Mouse (Mus musculus): ENCODE data around the gene Pwwp2b. TPM values are rescaled to one million over a fixed set of nuclear protein-coding genes. Genes with fewer than 3 reads are reported as not detected.

Gene Pwwp2b
- polyA plus RNA-seq, 1 experiment from 2014 or later = 17.1 TPM

DNA sequence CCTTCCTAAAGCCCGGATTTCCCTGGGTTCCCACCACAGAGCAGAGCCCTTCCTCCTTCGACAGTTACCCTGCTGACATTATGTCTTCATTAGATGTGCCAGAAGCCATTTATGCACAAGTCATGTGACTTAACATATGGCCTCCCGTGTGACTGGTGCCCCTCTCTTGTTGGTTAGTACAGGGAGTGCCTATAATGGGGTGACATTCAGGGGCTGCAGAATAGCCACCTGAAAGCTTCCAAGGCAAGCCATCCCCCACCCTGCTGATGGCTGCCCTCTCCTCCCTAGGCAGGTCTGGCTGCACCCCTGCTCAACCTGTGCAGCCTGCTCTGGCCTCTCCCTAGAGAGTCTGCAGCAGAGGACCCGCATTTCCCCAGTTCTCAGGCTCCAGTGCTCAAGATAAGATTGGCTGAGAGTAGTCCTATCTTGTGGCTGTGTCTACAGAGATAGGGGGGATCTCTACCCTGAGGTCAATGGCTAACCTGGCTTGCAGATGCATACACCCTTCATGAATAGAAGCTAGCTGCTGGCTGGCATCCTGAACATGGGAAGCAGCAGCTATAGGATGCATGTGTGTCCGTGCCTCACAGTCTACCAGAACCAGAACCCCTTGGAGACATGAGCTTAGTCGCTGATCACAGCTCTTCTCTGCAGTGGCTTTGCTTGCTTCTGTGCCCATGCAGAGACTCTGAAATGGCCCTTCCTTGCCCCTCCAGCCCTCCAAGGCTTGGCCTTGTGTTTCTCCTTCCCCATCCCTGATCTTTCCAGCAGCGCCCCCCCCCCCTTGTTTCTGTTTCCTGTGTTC, 1.3 kb downstream of the Pwwp2b start:
- Histone ChIP-seq H3K27ac (peak overlapping the region; percentile 94), H3K9ac (no peak overlapping the region), H3K4me2 (peak overlapping the region; percentile 84), H3K27me3 (replicated peaks) (no peaks in the 10 kb centered on the region), H3K36me3 (no peaks in the 10 kb centered on the region), H3K9me3 (no peaks in the 10 kb centered on the region), H3K4me3 (replicated peaks) (peak overlapping the region; percentile 60), H3K4me1 (peaks cover 69% of the 10 kb centered on the region)
- ATAC-seq (ENCODE audit: insufficient read depth, low FRiP score, low read depth) = no peak
- WGBS = 43% methylated on average over 7 of the region's 7 CpGs

- Histone ChIP-seq H3K9ac (no peak overlapping the region), H3K4me1 (peaks cover 66% of the 10 kb centered on the region), H3K9me3 (no peaks in the 10 kb centered on the region), H3K27me3 (replicated peaks) (no peaks in the 10 kb centered on the region), H3K4me3 (replicated peaks) (no peak overlapping the region), H3K36me3 (peaks cover 12% of the 10 kb centered on the region; the same call in 1 of the 2 replicates), H3K4me2 (peak overlapping the region; percentile 84), H3K27ac (peak overlapping the region; percentile 94)
- ATAC-seq (ENCODE audit: insufficient read depth, low FRiP score, low read depth) = peak; percentile 36
- WGBS = 26% methylated on average over 5 of the region's 5 CpGs
Observed at GRCm38 (mm10) chr7:139251881-139252301, 3.6 kb downstream of the Pwwp2b start.

- H3K4me1 ChIP-seq = peaks cover 62% of the 10 kb centered on the region
- no peaks in the 10 kb centered on the region for H3K27me3 ChIP-seq (replicated peaks)
- H3K9me3 ChIP-seq = no peaks in the 10 kb centered on the region
- H3K9ac ChIP-seq = no peak overlapping the region
- WGBS = 79% methylated on average over 7 of the region's 7 CpGs
- H3K36me3 ChIP-seq = peaks cover 12% of the 10 kb centered on the region; the same call in 1 of the 2 replicates
- H3K4me2 ChIP-seq = peak overlapping the region; percentile 84
- peak overlapping the region; percentile 94 for H3K27ac ChIP-seq
- no peak for ATAC-seq (ENCODE audit: insufficient read depth, low FRiP score, low read depth)
- H3K4me3 ChIP-seq (replicated peaks) = no peak overlapping the region
Observed at GRCm38 (mm10) chr7:139252566-139252965, 4.3 kb downstream of the Pwwp2b start.

GRCm38 (mm10) chr7:139252986-139253385, 4.7 kb downstream of the Pwwp2b start:
- WGBS = 53% methylated on average over 9 of the region's 9 CpGs
- ATAC-seq (ENCODE audit: insufficient read depth, low FRiP score, low read depth) = no peak
- Histone ChIP-seq H3K36me3 (peaks cover 12% of the 10 kb centered on the region; the same call in 1 of the 2 replicates), H3K27ac (peak overlapping the region; percentile 94), H3K9ac (no peak overlapping the region), H3K4me3 (replicated peaks) (no peak overlapping the region), H3K27me3 (replicated peaks) (no peaks in the 10 kb centered on the region), H3K4me2 (peak overlapping the region; percentile 84), H3K4me1 (peaks cover 64% of the 10 kb centered on the region), H3K9me3 (no peaks in the 10 kb centered on the region)

GRCm38 (mm10) chr7:139253462-139253861, 5.2 kb downstream of the Pwwp2b start:
- H3K27me3 ChIP-seq (replicated peaks) = no peaks in the 10 kb centered on the region
- H3K4me1 ChIP-seq = peaks cover 64% of the 10 kb centered on the region
- H3K9me3 ChIP-seq = no peaks in the 10 kb centered on the region
- no peak overlapping the region for H3K9ac ChIP-seq
- H3K36me3 ChIP-seq = peaks cover 12% of the 10 kb centered on the region; the same call in 1 of the 2 replicates
- H3K4me2 ChIP-seq = peak overlapping the region; percentile 84
- 47% methylated on average over 3 of the region's 3 CpGs for WGBS
- ATAC-seq (ENCODE audit: insufficient read depth, low FRiP score, low read depth) = no peak
- H3K4me3 ChIP-seq (replicated peaks) = no peak overlapping the region
- H3K27ac ChIP-seq = peak overlapping the region; percentile 94; the same call in 1 of the 2 replicates

DNA sequence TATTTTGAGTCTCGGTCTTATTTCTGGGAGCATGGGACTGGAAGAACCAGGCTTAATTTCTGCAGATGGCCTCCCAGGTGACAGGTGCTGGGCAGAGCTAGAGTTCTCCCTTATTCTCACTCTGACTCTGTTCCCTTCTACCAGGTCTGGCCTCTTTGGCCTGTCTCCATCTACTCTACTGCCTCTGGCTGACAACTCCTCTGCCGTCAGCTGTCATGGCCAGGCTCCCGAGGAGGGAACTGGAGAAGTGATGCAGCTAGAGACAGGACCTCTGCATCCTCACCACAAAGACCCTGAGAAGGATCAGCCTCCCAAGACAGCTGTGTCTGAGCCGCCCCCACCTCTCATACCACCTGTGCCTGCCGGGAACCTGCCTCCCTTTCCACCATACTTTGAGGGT, 6.3 kb downstream of the Pwwp2b start:
- Histone ChIP-seq H3K4me2 (no peak overlapping the region), H3K4me3 (replicated peaks) (no peak overlapping the region), H3K27ac (no peak overlapping the region), H3K9me3 (no peaks in the 10 kb centered on the region), H3K36me3 (peaks cover 12% of the 10 kb centered on the region; the same call in 1 of the 2 replicates), H3K9ac (no peak overlapping the region), H3K4me1 (peaks cover 65% of the 10 kb centered on the region), H3K27me3 (replicated peaks) (no peaks in the 10 kb centered on the region)
- WGBS = 78% methylated on average over 5 of the region's 5 CpGs
- no peak for ATAC-seq (ENCODE audit: insufficient read depth, low FRiP score, low read depth)

DNA sequence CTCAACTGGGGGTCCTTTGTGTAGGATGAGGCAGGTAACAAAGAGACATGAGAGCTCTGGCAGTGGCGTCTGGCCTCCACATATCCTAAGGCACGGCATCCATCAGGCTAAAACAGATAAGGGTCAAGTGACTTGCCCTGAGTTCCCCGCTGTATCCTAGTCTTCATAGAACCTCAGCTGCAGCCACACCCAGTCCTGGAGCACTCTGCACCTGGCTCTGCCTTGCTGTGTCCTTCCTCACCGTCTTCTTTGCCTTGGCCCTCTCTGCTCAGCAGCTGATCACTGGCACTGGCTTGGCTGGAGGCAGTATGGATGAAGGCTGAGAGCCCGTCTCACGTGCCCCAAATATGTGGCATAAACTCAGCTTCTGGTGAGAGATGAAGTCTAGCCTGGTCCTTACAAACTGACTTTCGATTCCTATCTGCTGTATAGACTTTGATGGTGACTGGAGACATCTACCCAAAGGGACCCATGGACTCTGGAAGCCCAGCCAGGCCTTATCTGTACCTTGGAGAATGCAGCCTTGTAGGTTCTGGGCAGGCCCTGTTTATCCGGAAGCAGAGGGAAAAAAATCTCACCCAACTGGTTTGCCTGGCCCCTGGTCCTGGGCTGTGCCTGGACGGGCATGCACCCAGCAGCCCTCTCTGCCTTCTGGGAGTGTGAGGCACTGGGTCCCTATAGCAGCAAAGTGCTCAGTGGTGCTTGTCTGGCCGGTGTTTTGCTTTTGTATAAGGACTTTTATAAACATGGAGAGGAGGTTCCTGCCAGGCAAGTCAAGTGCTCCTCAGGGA, 9.7 kb downstream of the Pwwp2b start:
- no peak overlapping the region for H3K4me3 ChIP-seq (replicated peaks)
- H3K4me2 ChIP-seq = peak overlapping the region; percentile 30

GRCm38 (mm10) chr7:139264337-139264736, 16.1 kb downstream of the Pwwp2b start:
- Histone ChIP-seq H3K27ac (peak overlapping the region; percentile 16; the same call in 1 of the 2 replicates), H3K4me3 (replicated peaks) (no peak overlapping the region), H3K27me3 (replicated peaks) (no peaks in the 10 kb centered on the region), H3K4me2 (no peak overlapping the region), H3K4me1 (peaks cover 19% of the 10 kb centered on the region), H3K9ac (no peak overlapping the region), H3K9me3 (no peaks in the 10 kb centered on the region), H3K36me3 (peaks cover 5% of the 10 kb centered on the region; the same call in 1 of the 2 replicates)
- WGBS = 45% methylated on average over 4 of the region's 4 CpGs
- ATAC-seq (ENCODE audit: insufficient read depth, low FRiP score, low read depth) = no peak

More for the DNA sequence above, 9.7 kb downstream of the Pwwp2b start:
- Histone ChIP-seq H3K36me3 (peaks cover 17% of the 10 kb centered on the region; the same call in 1 of the 2 replicates), H3K9ac (no peak overlapping the region), H3K9me3 (no peaks in the 10 kb centered on the region), H3K4me1 (peaks cover 35% of the 10 kb centered on the region), H3K27me3 (replicated peaks) (no peaks in the 10 kb centered on the region), H3K27ac (peak overlapping the region; percentile 84)
- peak; percentile 93 for ATAC-seq (ENCODE audit: insufficient read depth, low FRiP score, low read depth)
- WGBS = 54% methylated on average over 10 of the region's 10 CpGs

- no peaks in the 10 kb centered on the region for H3K27me3 ChIP-seq (replicated peaks)
- 63% methylated on average over 6 of the region's 6 CpGs for WGBS
- H3K36me3 ChIP-seq = peaks cover 5% of the 10 kb centered on the region; the same call in 1 of the 2 replicates
- no peaks in the 10 kb centered on the region for H3K9me3 ChIP-seq
- ATAC-seq (ENCODE audit: insufficient read depth, low FRiP score, low read depth) = no peak
- no peak overlapping the region for H3K4me3 ChIP-seq (replicated peaks)
- H3K9ac ChIP-seq = no peak overlapping the region
- H3K4me2 ChIP-seq = no peak overlapping the region
- H3K27ac ChIP-seq = no peak overlapping the region; the same call in 1 of the 2 replicates
- peaks cover 17% of the 10 kb centered on the region for H3K4me1 ChIP-seq
Observed at GRCm38 (mm10) chr7:139265634-139266033, 17.4 kb downstream of the Pwwp2b start.

DNA sequence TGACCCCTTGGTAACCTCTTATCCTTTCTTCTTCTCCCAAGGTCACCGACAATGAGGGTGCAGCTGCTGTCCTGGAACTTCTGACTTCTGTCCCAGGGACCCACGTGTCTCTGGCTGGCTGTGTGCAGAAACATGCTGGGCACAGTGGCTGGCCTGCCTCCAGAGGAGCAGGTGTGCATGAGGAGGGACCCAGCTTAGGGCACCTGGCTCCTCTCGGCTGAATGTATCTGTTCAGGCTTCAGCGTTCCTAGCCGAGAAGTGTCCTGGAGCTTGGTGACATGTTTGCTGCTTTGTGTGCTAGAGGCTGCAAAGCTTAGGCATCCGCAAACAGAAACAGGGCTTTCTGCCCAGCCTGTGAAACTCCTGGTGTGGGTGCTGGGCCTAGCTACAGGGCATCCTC, 18.1 kb downstream of the Pwwp2b start:
- 79% methylated on average over 6 of the region's 6 CpGs for whole genome bisulfite sequencing

DNA sequence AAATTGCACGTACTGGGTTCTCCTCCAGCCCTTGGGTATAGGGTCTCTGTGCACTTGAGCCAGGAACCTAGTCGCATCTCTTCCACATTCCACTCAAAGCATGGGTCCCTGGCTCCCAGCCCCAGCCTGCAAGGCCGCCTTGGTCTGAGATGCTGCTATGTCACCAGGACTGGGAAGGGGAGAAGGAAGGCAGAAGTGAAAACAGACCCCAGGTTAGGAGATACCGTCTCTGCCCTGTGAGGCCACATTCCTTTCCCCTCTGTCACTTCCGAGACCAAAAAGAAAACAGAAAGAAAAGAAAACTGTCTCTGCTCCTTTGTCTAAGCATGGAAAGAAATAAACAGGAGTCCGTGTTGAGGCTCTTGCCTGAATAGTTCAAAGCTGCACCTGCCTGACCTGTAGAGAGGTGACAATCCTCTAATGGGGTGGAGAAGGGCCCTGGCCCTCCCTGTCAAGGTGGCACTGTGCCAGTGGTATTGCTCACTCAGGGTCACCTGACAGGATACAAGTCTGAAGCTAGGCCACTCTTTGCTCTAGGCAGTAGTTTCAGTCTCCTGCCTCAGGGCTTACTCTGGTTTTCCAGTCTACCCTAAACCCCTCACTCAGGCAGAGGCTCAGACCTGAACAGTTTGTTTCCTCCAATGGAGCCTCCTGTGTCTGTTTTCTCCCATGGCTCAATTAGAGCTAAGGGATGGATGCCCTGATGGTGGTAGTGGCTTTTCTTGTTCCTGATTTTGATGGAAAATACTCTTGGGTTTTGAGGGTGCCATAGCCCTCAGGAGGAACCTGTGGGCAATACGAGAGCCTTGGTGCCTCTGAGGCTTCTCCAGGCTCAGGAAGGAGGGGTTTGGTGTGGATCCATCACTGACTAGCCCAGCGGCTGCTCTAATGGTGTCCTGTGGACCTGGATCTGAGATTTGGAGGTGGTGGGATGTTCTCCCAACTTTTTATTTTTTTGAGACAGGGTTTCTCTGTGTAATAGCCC, 18.9 kb downstream of the Pwwp2b start:
- Histone ChIP-seq H3K27ac (peak overlapping the region; percentile 9), H3K9me3 (no peaks in the 10 kb centered on the region), H3K36me3 (no peaks in the 10 kb centered on the region; the same call in 1 of the 2 replicates), H3K4me2 (no peak overlapping the region), H3K4me3 (replicated peaks) (no peak overlapping the region), H3K27me3 (replicated peaks) (no peaks in the 10 kb centered on the region), H3K9ac (no peak overlapping the region), H3K4me1 (peaks cover 22% of the 10 kb centered on the region)
- 65% methylated on average over 8 of the region's 8 CpGs for WGBS
- ATAC-seq (ENCODE audit: insufficient read depth, low FRiP score, low read depth) = no peak

More for the DNA sequence above, 18.1 kb downstream of the Pwwp2b start:
- H3K36me3 ChIP-seq = peaks cover 2% of the 10 kb centered on the region; the same call in 1 of the 2 replicates
- no peak for ATAC-seq (ENCODE audit: insufficient read depth, low FRiP score, low read depth)
- H3K4me1 ChIP-seq = peaks cover 17% of the 10 kb centered on the region
- no peak overlapping the region for H3K9ac ChIP-seq
- no peaks in the 10 kb centered on the region for H3K27me3 ChIP-seq (replicated peaks)
- H3K9me3 ChIP-seq = no peaks in the 10 kb centered on the region
- H3K27ac ChIP-seq = peak overlapping the region; percentile 3; the same call in 1 of the 2 replicates
- H3K4me3 ChIP-seq (replicated peaks) = no peak overlapping the region
- H3K4me2 ChIP-seq = no peak overlapping the region
